ENCODE assay signal across 8 mouse cellular contexts in the genomic region with DNA sequence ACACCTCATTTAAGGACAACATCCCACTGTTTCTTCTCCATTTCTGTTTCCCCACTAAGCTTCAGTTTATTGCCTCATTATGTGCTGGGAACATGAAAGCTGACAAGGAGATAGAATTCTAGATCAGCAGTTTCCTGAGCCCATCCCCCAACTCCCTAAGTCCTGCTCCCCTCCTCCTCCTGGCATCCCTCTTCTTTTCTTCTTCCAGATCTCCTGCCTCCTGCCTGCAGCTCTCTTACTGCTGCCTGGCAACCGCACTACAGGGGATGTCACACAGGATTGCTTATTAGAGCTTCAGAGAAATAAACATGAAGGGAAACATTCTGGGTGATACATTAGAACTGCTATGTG.
DNase-seq lines count a peak whose midpoint lies in the region; ATAC-seq and TF ChIP-seq lines count a peak whose summit lies in the region.
"Had no signal": no experiment of that assay in that cellular context is flagged by ENCODE, and none has a peak within 500 bp of the region (broad histone marks: within the 10 kb centered on the region; RNA-seq: fewer than 3 reads in every experiment).

No protein-coding gene starts in this region.

- no peaks in the 10 kb centered on the region for H3K36me3 ChIP-seq in forebrain, embryonic 13.5 days (ENCODE audit: poor library complexity, severe bottlenecking)
- no peaks in the 10 kb centered on the region for H3K36me3 ChIP-seq in kidney, adult 2 months (ENCODE audit: control insufficient read depth, insufficient read depth, low read length)

- H3K27me3 ChIP-seq in forebrain, embryonic 13.5 days, result no peaks in the 10 kb centered on the region
- H3K27me3 ChIP-seq in kidney, adult 2 months (replicated peaks; ENCODE audit: control insufficient read depth, insufficient read depth, low read length), result no peaks in the 10 kb centered on the region

- peak overlapping the region; percentile 77 for H3K27ac ChIP-seq in forebrain, embryonic 13.5 days
- H3K27ac ChIP-seq in left cerebral cortex, adult 2 months, result peak overlapping the region; percentile 59; the same call in 1 of the 2 replicates
- peak overlapping the region; percentile 33 for H3K27ac ChIP-seq in olfactory bulb, adult 2 months (ENCODE audit: insufficient read depth, low read depth, low read length)
- no peak overlapping the region for H3K27ac ChIP-seq in kidney, adult 2 months (ENCODE audit: insufficient read depth, low read depth, low read length)

- WGBS in forebrain, embryonic 13.5 days, result 0% methylated on average over 1 of the region's 1 CpGs
- 7% methylated on average over 1 of the region's 1 CpGs for WGBS in olfactory bulb, adult 2 months
- 44% methylated on average over 1 of the region's 1 CpGs for WGBS in kidney, adult 2 months

- intact Hi-C loops in left cerebral cortex, adult 2 months (cut with DNase I), result no loop called here

- H3K4me1 ChIP-seq in forebrain, embryonic 13.5 days, result peaks cover 33% of the 10 kb centered on the region
- H3K4me1 ChIP-seq in olfactory bulb, adult 2 months (ENCODE audit: control insufficient read depth, insufficient read depth, low read length), result peaks cover 2% of the 10 kb centered on the region; the same call in 1 of the 2 replicates
- 0 out of 2 replicates have a peak, but pooled peaks cover 3% of the 10 kb centered on the region for H3K4me1 ChIP-seq in kidney, adult 2 months (ENCODE audit: control insufficient read depth, insufficient read depth, low read length)

- H3K9me3 ChIP-seq in forebrain, embryonic 13.5 days (replicated peaks), result no peaks in the 10 kb centered on the region

- peak; percentile 89 to 92 for DNase-seq in cerebellum, postnatal 10 days
- DNase-seq in left cerebral cortex, adult 2 months (ENCODE audit: extremely low spot score in 1 of 2, low spot score in 2 of 2), result peak in 1 of 2 experiments; percentile 20
- DNase-seq in adrenal gland, postnatal 25 days, result no peak
- DNase-seq in urinary bladder, postnatal 36 days (ENCODE audit: low spot score in 2 of 2), result no peak
- DNase-seq in kidney, adult 2 months, result no peak

- no peak overlapping the region for H3K4me3 ChIP-seq in forebrain, embryonic 13.5 days
- no peak overlapping the region for H3K4me3 ChIP-seq in left cerebral cortex, adult 2 months
- no peak overlapping the region for H3K4me3 ChIP-seq in olfactory bulb, adult 2 months (ENCODE audit: insufficient read depth, low read depth, low read length)
- H3K4me3 ChIP-seq in kidney, adult 2 months (ENCODE audit: insufficient read depth, low read depth, low read length), result no peak overlapping the region
- H3K4me3 ChIP-seq: myocyte had no signal

- TF ChIP-seq CTCF in left cerebral cortex, adult 2 months (IDR thresholded peaks at IDR 0.05), result no peak; the same call in 1 of the 2 replicates
- TF ChIP-seq CTCF in olfactory bulb, adult 2 months (IDR thresholded peaks at IDR 0.05; ENCODE audit: insufficient read depth, low read depth, low read length), result no peak
- no peak for TF ChIP-seq CTCF in kidney, adult 2 months (conservative IDR thresholded peaks at IDR 0.05; ENCODE audit: insufficient read depth, insufficient read length, low read depth, low read length)

- peak; percentile 93 for ATAC-seq in forebrain, embryonic 13.5 days

- TF ChIP-seq POLR2A in olfactory bulb, adult 2 months (IDR thresholded peaks at IDR 0.05; ENCODE audit: insufficient read depth, low read depth, low read length), result no peak
- no peak for TF ChIP-seq POLR2A in kidney, adult 2 months (IDR thresholded peaks at IDR 0.05; ENCODE audit: low read depth, low read length)

- no peak overlapping the region for H3K9ac ChIP-seq in forebrain, embryonic 13.5 days

- H3K4me2 ChIP-seq in forebrain, embryonic 13.5 days, result peak overlapping the region; percentile 27

Comparison
In these comparisons a context has a peak if more than half of its experiments do, and no peak if none do; other contexts are left out.
1. DNase-seq: peak in cerebellum, postnatal 10 days (2 of 2); none in adrenal gland, postnatal 25 days (single experiment), urinary bladder, postnatal 36 days (0 of 2) and kidney, adult 2 months (single experiment).